Mouse (Mus musculus) forebrain, embryonic 14.5 days (tissue): ENCODE measurements at regions not wholly inside any gene's neighbourhood (a gene's known extent, or its start where the extent isn't known, plus 50 kb on each side); places are given as distances from the start of the nearest gene placed in this dataset.

Experiments used
- ATAC-seq: fragments of 200-750 bp; cut with Nextera tagmentation; 2 replicates; pipeline ENCODE4 v1.8.0; 2017; ENCODE audit warnings: mild to moderate bottlenecking, moderate library complexity
- DNase-seq: peaks from one replicate; pipeline ENCODE4 v3.0.0-alpha.2; 2015; ENCODE audit warnings: low spot score
- H3K27ac ChIP-seq: fragments of 300-500 bp; sonication (generic); 2 replicates; pipeline ENCODE4 v1.5.1; 2014; ENCODE audit warnings: low read depth, mild to moderate bottlenecking, control low read depth, low read length, moderate library complexity
- H3K27me3 ChIP-seq: fragments of 300-500 bp; sonication (generic); replicated peaks from 2 replicates; pipeline ENCODE4 v1.6.1; 2014; ENCODE audit warnings: low read length, control low read depth, mixed read lengths; ENCODE audit not compliant: control insufficient read depth, insufficient read depth
- H3K36me3 ChIP-seq: fragments of 300-500 bp; sonication (generic); 2 replicates; pipeline ENCODE4 v1.6.1; 2014; ENCODE audit warnings: low read length, control low read depth; ENCODE audit not compliant: control insufficient read depth, insufficient read depth
- H3K4me1 ChIP-seq: fragments of 300-500 bp; sonication (generic); 2 replicates; pipeline ENCODE4 v1.6.1; 2014; ENCODE audit warnings: antibody characterized with exemption, low read length, control low read depth; ENCODE audit not compliant: control insufficient read depth, insufficient read depth
- H3K4me2 ChIP-seq: fragments of 300-500 bp; sonication (generic); 2 replicates; pipeline ENCODE4 v1.6.1; 2014; ENCODE audit warnings: mild to moderate bottlenecking, control low read depth, low read length
- H3K4me3 ChIP-seq: fragments of 300-500 bp; sonication (generic); 2 replicates; pipeline ENCODE4 v1.5.1; 2014; ENCODE audit warnings: low read depth, low read length, control low read depth
- H3K9ac ChIP-seq: fragments of 300-500 bp; sonication (generic); 2 replicates; pipeline ENCODE4 v1.6.1; 2014; ENCODE audit warnings: mild to moderate bottlenecking, low read length, control low read depth, moderate library complexity
- H3K9me3 ChIP-seq: fragments of 300-500 bp; sonication (generic); replicated peaks from 2 replicates; pipeline ENCODE4 v1.6.1; 2016; ENCODE audit warnings: low read length, control low read depth, mixed read lengths; ENCODE audit not compliant: control insufficient read depth
- WGBS: fragments of 180-500 bp; shearing (Covaris S2); extraction: QIAGEN DNeasy Blood & Tissue Kit; methylation state at CpG from one replicate; pipeline ENCODE4 v1.1.7; 2014; 5-methylcytosine and 5-hydroxymethylcytosine counted together

DNA sequence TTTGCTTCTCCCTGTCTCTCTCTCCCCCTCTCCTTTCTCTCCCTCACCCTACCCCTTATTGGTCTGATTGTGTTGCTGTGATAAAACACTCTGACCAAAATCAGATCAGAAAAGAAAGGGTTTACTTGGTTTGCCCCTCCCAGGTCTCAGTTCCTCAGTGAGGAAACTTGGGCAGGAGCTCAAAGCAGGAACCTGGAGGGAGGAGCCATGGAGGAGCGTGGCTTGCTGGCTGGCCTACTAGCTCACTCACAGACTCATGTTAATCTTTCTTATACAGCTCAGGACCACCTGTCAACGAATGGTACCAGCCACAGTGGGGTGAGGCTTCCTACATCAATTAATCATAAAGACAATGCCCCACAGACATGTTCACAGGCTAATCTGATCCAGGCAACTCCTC is 339.4 kb downstream of the Fam49a start:
- Histone ChIP-seq H3K9me3 (no peaks in the 10 kb centered on the region), H3K4me3 (no peak overlapping the region), H3K4me2 (no peak overlapping the region), H3K4me1 (no peaks in the 10 kb centered on the region), H3K36me3 (no peaks in the 10 kb centered on the region), H3K9ac (no peak overlapping the region), H3K27ac (no peak overlapping the region), H3K27me3 (no peaks in the 10 kb centered on the region)
- ATAC-seq (no peak), DNase-seq (no peak)
- WGBS = 68% methylated on average over 2 of the region's 2 CpGs

DNA sequence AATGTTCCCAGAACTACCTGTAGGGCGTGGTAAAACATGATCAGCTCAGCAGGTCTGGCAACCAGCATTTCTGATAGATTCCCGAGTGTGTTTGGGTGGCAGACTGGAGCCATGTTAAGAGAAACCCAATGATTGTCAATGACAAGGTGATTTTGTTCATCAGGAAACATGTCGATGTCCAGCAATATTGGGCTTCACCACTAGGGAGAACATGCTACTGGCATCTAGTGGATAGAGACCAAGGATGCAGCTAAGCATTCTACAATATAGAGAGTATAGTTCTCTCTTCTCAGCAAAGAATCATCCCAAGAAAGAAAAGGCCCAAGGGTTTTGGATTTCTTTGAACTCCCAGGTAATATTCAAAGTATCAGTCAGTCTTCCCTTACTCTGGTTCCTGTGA is 333.5 kb downstream of the Fam49a start:
- no peak for DNase-seq
- H3K36me3 ChIP-seq = no peaks in the 10 kb centered on the region
- WGBS = 87% methylated on average over 3 of the region's 3 CpGs

GRCm38 (mm10) chr12:12594567-12594966 is 332.6 kb downstream of the Fam49a start:
- Histone ChIP-seq H3K9me3 (no peaks in the 10 kb centered on the region), H3K4me3 (no peak overlapping the region), H3K4me1 (peaks cover 7% of the 10 kb centered on the region), H3K27ac (no peak overlapping the region), H3K36me3 (no peaks in the 10 kb centered on the region), H3K9ac (no peak overlapping the region), H3K4me2 (no peak overlapping the region), H3K27me3 (no peaks in the 10 kb centered on the region)
- 96% methylated on average over 3 of the region's 3 CpGs for WGBS
- DNase-seq (no peak), ATAC-seq (no peak)

More for the DNA sequence above, 333.5 kb downstream of the Fam49a start:
- Histone ChIP-seq H3K27ac (no peak overlapping the region), H3K9me3 (no peaks in the 10 kb centered on the region), H3K4me2 (no peak overlapping the region), H3K4me3 (no peak overlapping the region), H3K4me1 (peaks cover 7% of the 10 kb centered on the region), H3K9ac (no peak overlapping the region), H3K27me3 (no peaks in the 10 kb centered on the region)
- no peak for ATAC-seq

GRCm38 (mm10) chr12:12593343-12593742 is 331.4 kb downstream of the Fam49a start:
- Histone ChIP-seq H3K36me3 (no peaks in the 10 kb centered on the region), H3K4me3 (no peak overlapping the region), H3K4me1 (peaks cover 7% of the 10 kb centered on the region), H3K27me3 (no peaks in the 10 kb centered on the region), H3K9me3 (no peaks in the 10 kb centered on the region), H3K9ac (no peak overlapping the region), H3K4me2 (no peak overlapping the region), H3K27ac (no peak overlapping the region)
- WGBS = 93% methylated on average over 2 of the region's 2 CpGs
- ATAC-seq (no peak), DNase-seq (no peak)

DNA sequence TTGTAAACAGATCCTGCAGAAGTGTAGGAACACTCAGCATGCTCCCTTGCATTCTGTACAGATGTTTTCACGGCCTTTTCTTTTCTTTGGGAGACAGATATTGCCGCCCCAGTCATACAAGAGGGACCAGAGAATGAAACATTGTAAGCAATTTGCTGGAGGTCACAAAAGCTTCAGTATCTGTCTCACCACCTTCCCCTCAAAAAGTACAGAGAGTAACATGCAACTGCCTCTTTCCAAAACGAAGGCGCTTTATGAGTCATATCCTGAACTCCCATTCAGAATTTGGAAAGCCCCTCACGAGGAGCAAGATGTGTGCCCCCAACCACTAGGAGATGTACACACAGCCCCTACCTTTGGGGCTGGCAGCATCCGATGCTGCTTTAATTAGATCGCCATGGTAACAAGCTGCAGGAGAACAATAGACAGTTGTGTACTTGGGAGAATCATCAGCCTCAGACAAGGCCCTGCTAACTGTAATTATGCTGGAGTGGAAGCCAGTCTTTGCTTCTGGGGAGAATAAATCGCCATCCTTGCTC is 328.9 kb downstream of the Fam49a start:
- 0 out of 2 replicates have a peak overlapping the region, but pooled peaks have one; percentile 2 for H3K9ac ChIP-seq
- H3K4me3 ChIP-seq = no peak overlapping the region

GRCm38 (mm10) chr12:12588771-12589370 is 326.9 kb downstream of the Fam49a start:
- Histone ChIP-seq H3K27me3 (no peaks in the 10 kb centered on the region), H3K9me3 (no peaks in the 10 kb centered on the region), H3K27ac (no peak overlapping the region), H3K4me2 (no peak overlapping the region), H3K4me1 (peaks cover 7% of the 10 kb centered on the region), H3K36me3 (no peaks in the 10 kb centered on the region), H3K4me3 (no peak overlapping the region), H3K9ac (no peak overlapping the region)
- DNase-seq = no peak
- 97% methylated on average over 5 of the region's 5 CpGs for WGBS
- ATAC-seq = no peak

More for the DNA sequence above, 328.9 kb downstream of the Fam49a start:
- peak; percentile 83 for DNase-seq
- peak overlapping the region; percentile 49 for H3K27ac ChIP-seq
- peaks cover 7% of the 10 kb centered on the region for H3K4me1 ChIP-seq
- WGBS = 24% methylated on average over 8 of the region's 8 CpGs
- H3K4me2 ChIP-seq = no peak overlapping the region
- H3K27me3 ChIP-seq = no peaks in the 10 kb centered on the region
- no peaks in the 10 kb centered on the region for H3K9me3 ChIP-seq
- peak; percentile 91 for ATAC-seq
- no peaks in the 10 kb centered on the region for H3K36me3 ChIP-seq

GRCm38 (mm10) chr12:12586436-12586835 is 324.5 kb downstream of the Fam49a start:
- DNase-seq (no peak), ATAC-seq (no peak)
- Histone ChIP-seq H3K4me3 (no peak overlapping the region), H3K9me3 (no peaks in the 10 kb centered on the region), H3K36me3 (no peaks in the 10 kb centered on the region), H3K4me1 (peaks cover 18% of the 10 kb centered on the region), H3K9ac (no peak overlapping the region), H3K27me3 (no peaks in the 10 kb centered on the region), H3K4me2 (no peak overlapping the region), H3K27ac (no peak overlapping the region)
- WGBS = 91% methylated on average over 6 of the region's 6 CpGs

DNA sequence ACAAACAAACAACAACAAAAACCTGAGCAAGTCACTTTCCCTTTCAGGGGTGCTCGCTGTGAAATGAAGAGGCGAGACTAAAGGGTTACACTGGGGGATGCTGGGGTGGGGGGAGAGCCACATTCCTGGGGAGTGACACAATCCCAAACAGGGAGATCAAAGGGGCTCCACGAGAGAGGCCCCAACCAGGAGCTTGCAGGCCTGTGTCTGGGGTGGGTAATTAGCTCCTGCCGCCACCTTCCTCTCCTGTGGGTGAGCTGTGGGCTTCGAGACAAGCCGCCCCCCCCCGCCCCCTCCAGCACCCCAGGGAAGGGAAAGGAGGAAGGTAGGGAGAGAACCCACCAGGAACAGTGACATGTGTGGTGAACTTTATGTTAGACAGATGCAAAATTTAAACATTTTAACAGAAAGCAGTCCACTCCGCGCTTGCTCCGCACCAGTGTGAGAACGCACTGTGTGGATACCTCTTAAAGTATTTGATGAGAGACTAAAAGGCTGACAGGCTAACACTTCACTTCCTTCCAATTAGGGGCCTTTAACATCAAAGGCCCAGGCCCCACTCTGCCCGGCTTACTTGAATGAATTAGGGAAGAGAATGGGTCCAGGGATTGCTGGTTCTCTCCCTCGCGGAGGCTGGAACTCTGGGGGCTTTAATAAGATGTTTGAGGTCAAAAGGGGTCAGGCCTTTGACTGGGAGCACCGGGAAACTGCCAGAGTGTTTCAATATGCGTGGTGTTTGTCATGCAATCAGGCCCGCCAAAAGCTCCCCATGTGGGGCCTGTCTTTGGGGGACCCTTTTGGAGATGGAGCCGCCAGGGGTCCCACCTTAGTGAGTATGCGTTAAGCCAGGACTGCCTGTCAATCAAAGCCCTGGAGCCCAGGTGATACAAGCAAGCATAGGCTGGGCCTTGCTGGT is 319.6 kb downstream of the Fam49a start:
- Histone ChIP-seq H3K4me3 (no peak overlapping the region), H3K4me1 (peaks cover 35% of the 10 kb centered on the region), H3K9ac (0 out of 2 replicates have a peak overlapping the region, but pooled peaks have one; percentile 18), H3K9me3 (no peaks in the 10 kb centered on the region), H3K27ac (peak overlapping the region; percentile 44), H3K27me3 (no peaks in the 10 kb centered on the region), H3K36me3 (no peaks in the 10 kb centered on the region), H3K4me2 (peak overlapping the region; percentile 28)
- DNase-seq (peak; percentile 84), ATAC-seq (peak; percentile 87)
- WGBS = 2% methylated on average over 19 of the region's 19 CpGs
